Mouse (Mus musculus): ENCODE data around the gene Tmem185b. TPM values are rescaled to one million over a fixed set of nuclear protein-coding genes. Genes with fewer than 3 reads are reported as not detected.

The Tmem185b gene
- polyA plus RNA-seq, 1 experiment from 2014 or later, result 25.6 TPM

- Histone ChIP-seq H3K9ac (replicated peaks; ENCODE audit: low read length) (no peak overlapping the region), H3K4me3 (ENCODE audit: low read depth, low read length) (no peak overlapping the region), H3K4me1 (ENCODE audit: control insufficient read depth, insufficient read depth, low read length) (no peaks in the 10 kb centered on the region), H3K27ac (replicated peaks; ENCODE audit: low read depth, low read length) (no peak overlapping the region), H3K36me3 (replicated peaks; ENCODE audit: control insufficient read depth, insufficient read depth, low read depth, low read length) (no peaks in the 10 kb centered on the region), H3K27me3 (ENCODE audit: control insufficient read depth, insufficient read depth, low read length) (no peaks in the 10 kb centered on the region), H3K9me3 (replicated peaks; ENCODE audit: control insufficient read depth, low read length) (no peaks in the 10 kb centered on the region), H3K4me2 (ENCODE audit: low read depth, low read length) (no peak overlapping the region)
- 82% methylated on average over 6 of the region's 6 CpGs for WGBS
- ATAC-seq (replicated peaks; ENCODE audit: insufficient number of reproducible peaks, low FRiP score, low TSS enrichment, low read depth) (no peak), DNase-seq (ENCODE audit: low spot score) (no peak)
Observed at GRCm38 (mm10) chr1:119519286-119519685, 6.7 kb upstream of the Tmem185b start.

- H3K9me3 ChIP-seq (replicated peaks; ENCODE audit: control insufficient read depth, low read length), result no peaks in the 10 kb centered on the region
- DNase-seq (ENCODE audit: low spot score) (no peak), ATAC-seq (replicated peaks; ENCODE audit: insufficient number of reproducible peaks, low FRiP score, low TSS enrichment, low read depth) (no peak)
- H3K9ac ChIP-seq (replicated peaks; ENCODE audit: low read length), result no peak overlapping the region
- no peak overlapping the region for H3K4me2 ChIP-seq (ENCODE audit: low read depth, low read length)
- H3K4me1 ChIP-seq (ENCODE audit: control insufficient read depth, insufficient read depth, low read length), result no peaks in the 10 kb centered on the region
- WGBS, result 63% methylated on average over 2 of the region's 2 CpGs
- no peaks in the 10 kb centered on the region for H3K36me3 ChIP-seq (replicated peaks; ENCODE audit: control insufficient read depth, insufficient read depth, low read depth, low read length)
- no peaks in the 10 kb centered on the region for H3K27me3 ChIP-seq (ENCODE audit: control insufficient read depth, insufficient read depth, low read length)
- H3K4me3 ChIP-seq (ENCODE audit: low read depth, low read length), result no peak overlapping the region
- H3K27ac ChIP-seq (replicated peaks; ENCODE audit: low read depth, low read length), result no peak overlapping the region
Observed at GRCm38 (mm10) chr1:119521029-119521428, 4.9 kb upstream of the Tmem185b start.

- Histone ChIP-seq H3K27ac (replicated peaks; ENCODE audit: low read depth, low read length) (no peak overlapping the region), H3K27me3 (ENCODE audit: control insufficient read depth, insufficient read depth, low read length) (no peaks in the 10 kb centered on the region), H3K4me1 (ENCODE audit: control insufficient read depth, insufficient read depth, low read length) (no peaks in the 10 kb centered on the region), H3K36me3 (replicated peaks; ENCODE audit: control insufficient read depth, insufficient read depth, low read depth, low read length) (no peaks in the 10 kb centered on the region), H3K4me2 (ENCODE audit: low read depth, low read length) (no peak overlapping the region), H3K9ac (replicated peaks; ENCODE audit: low read length) (no peak overlapping the region), H3K4me3 (ENCODE audit: low read depth, low read length) (no peak overlapping the region), H3K9me3 (replicated peaks; ENCODE audit: control insufficient read depth, low read length) (no peaks in the 10 kb centered on the region)
- ATAC-seq (replicated peaks; ENCODE audit: insufficient number of reproducible peaks, low FRiP score, low TSS enrichment, low read depth) (no peak), DNase-seq (ENCODE audit: low spot score) (no peak)
- WGBS, result 80% methylated on average over 7 of the region's 7 CpGs
Observed at GRCm38 (mm10) chr1:119521681-119522080, 4.3 kb upstream of the Tmem185b start.

- no peak for DNase-seq (ENCODE audit: low spot score)
- no peaks in the 10 kb centered on the region for H3K36me3 ChIP-seq (replicated peaks; ENCODE audit: control insufficient read depth, insufficient read depth, low read depth, low read length)
- no peaks in the 10 kb centered on the region for H3K9me3 ChIP-seq (replicated peaks; ENCODE audit: control insufficient read depth, low read length)
- no peak overlapping the region for H3K4me2 ChIP-seq (ENCODE audit: low read depth, low read length)
- H3K27ac ChIP-seq (replicated peaks; ENCODE audit: low read depth, low read length), result no peak overlapping the region
- no peak for ATAC-seq (replicated peaks; ENCODE audit: insufficient number of reproducible peaks, low FRiP score, low TSS enrichment, low read depth)
- 80% methylated on average over 4 of the region's 4 CpGs for WGBS
- no peak overlapping the region for H3K4me3 ChIP-seq (ENCODE audit: low read depth, low read length)
- H3K27me3 ChIP-seq (ENCODE audit: control insufficient read depth, insufficient read depth, low read length), result no peaks in the 10 kb centered on the region
- no peak overlapping the region for H3K9ac ChIP-seq (replicated peaks; ENCODE audit: low read length)
- no peaks in the 10 kb centered on the region for H3K4me1 ChIP-seq (ENCODE audit: control insufficient read depth, insufficient read depth, low read length)
Observed at GRCm38 (mm10) chr1:119522726-119523125, 3.2 kb upstream of the Tmem185b start.

GRCm38 (mm10) chr1:119523369-119523768 is 2.6 kb upstream of the Tmem185b start:
- WGBS, result 81% methylated on average over 7 of the region's 7 CpGs
- DNase-seq (ENCODE audit: low spot score), result no peak
- no peak for ATAC-seq (replicated peaks; ENCODE audit: insufficient number of reproducible peaks, low FRiP score, low TSS enrichment, low read depth)

GRCm38 (mm10) chr1:119523826-119524225 is 2.1 kb upstream of the Tmem185b start:
- H3K9ac ChIP-seq (replicated peaks; ENCODE audit: low read length), result no peak overlapping the region
- H3K27me3 ChIP-seq (ENCODE audit: control insufficient read depth, insufficient read depth, low read length), result no peaks in the 10 kb centered on the region
- no peak overlapping the region for H3K4me2 ChIP-seq (ENCODE audit: low read depth, low read length)
- H3K27ac ChIP-seq (replicated peaks; ENCODE audit: low read depth, low read length), result no peak overlapping the region
- H3K4me1 ChIP-seq (ENCODE audit: control insufficient read depth, insufficient read depth, low read length), result no peaks in the 10 kb centered on the region
- DNase-seq (ENCODE audit: low spot score) (no peak), ATAC-seq (replicated peaks; ENCODE audit: insufficient number of reproducible peaks, low FRiP score, low TSS enrichment, low read depth) (no peak)
- no peaks in the 10 kb centered on the region for H3K9me3 ChIP-seq (replicated peaks; ENCODE audit: control insufficient read depth, low read length)
- peaks cover 1% of the 10 kb centered on the region for H3K36me3 ChIP-seq (replicated peaks; ENCODE audit: control insufficient read depth, insufficient read depth, low read depth, low read length)
- no peak overlapping the region for H3K4me3 ChIP-seq (ENCODE audit: low read depth, low read length)
- WGBS, result 85% methylated on average over 7 of the region's 7 CpGs

More at GRCm38 (mm10) chr1:119523369-119523768, 2.6 kb upstream of the Tmem185b start:
- H3K9me3 ChIP-seq (replicated peaks; ENCODE audit: control insufficient read depth, low read length), result no peaks in the 10 kb centered on the region
- no peak overlapping the region for H3K27ac ChIP-seq (replicated peaks; ENCODE audit: low read depth, low read length)
- no peak overlapping the region for H3K4me3 ChIP-seq (ENCODE audit: low read depth, low read length)
- H3K36me3 ChIP-seq (replicated peaks; ENCODE audit: control insufficient read depth, insufficient read depth, low read depth, low read length), result no peaks in the 10 kb centered on the region; the same call in 1 of the 2 replicates
- no peak overlapping the region for H3K4me2 ChIP-seq (ENCODE audit: low read depth, low read length)
- H3K9ac ChIP-seq (replicated peaks; ENCODE audit: low read length), result no peak overlapping the region
- no peaks in the 10 kb centered on the region for H3K4me1 ChIP-seq (ENCODE audit: control insufficient read depth, insufficient read depth, low read length)
- H3K27me3 ChIP-seq (ENCODE audit: control insufficient read depth, insufficient read depth, low read length), result no peaks in the 10 kb centered on the region

GRCm38 (mm10) chr1:119525004-119525444 is 936 bp upstream of the Tmem185b start:
- Histone ChIP-seq H3K4me3 (ENCODE audit: low read depth, low read length) (peak overlapping the region; percentile 51), H3K9me3 (replicated peaks; ENCODE audit: control insufficient read depth, low read length) (no peaks in the 10 kb centered on the region), H3K4me2 (ENCODE audit: low read depth, low read length) (peak overlapping the region; percentile 81), H3K9ac (replicated peaks; ENCODE audit: low read length) (peak overlapping the region; percentile 74; the same call in 1 of the 2 replicates), H3K27me3 (ENCODE audit: control insufficient read depth, insufficient read depth, low read length) (no peaks in the 10 kb centered on the region), H3K4me1 (ENCODE audit: control insufficient read depth, insufficient read depth, low read length) (no peaks in the 10 kb centered on the region), H3K27ac (replicated peaks; ENCODE audit: low read depth, low read length) (no peak overlapping the region), H3K36me3 (replicated peaks; ENCODE audit: control insufficient read depth, insufficient read depth, low read depth, low read length) (peaks cover 5% of the 10 kb centered on the region)
- DNase-seq (ENCODE audit: low spot score) (no peak), ATAC-seq (replicated peaks; ENCODE audit: insufficient number of reproducible peaks, low FRiP score, low TSS enrichment, low read depth) (no peak)
- WGBS, result 36% methylated on average over 5 of the region's 5 CpGs

GRCm38 (mm10) chr1:119530941-119531340 is 5.0 kb downstream of the Tmem185b start:
- no peak overlapping the region for H3K27ac ChIP-seq (replicated peaks; ENCODE audit: low read depth, low read length)
- H3K9me3 ChIP-seq (replicated peaks; ENCODE audit: control insufficient read depth, low read length), result no peaks in the 10 kb centered on the region
- no peak overlapping the region for H3K4me2 ChIP-seq (ENCODE audit: low read depth, low read length)
- DNase-seq (ENCODE audit: low spot score) (no peak), ATAC-seq (replicated peaks; ENCODE audit: insufficient number of reproducible peaks, low FRiP score, low TSS enrichment, low read depth) (no peak)
- WGBS, result 96% methylated on average over 13 of the region's 13 CpGs
- H3K4me3 ChIP-seq (ENCODE audit: low read depth, low read length), result no peak overlapping the region
- no peak overlapping the region for H3K9ac ChIP-seq (replicated peaks; ENCODE audit: low read length)
- H3K4me1 ChIP-seq (ENCODE audit: control insufficient read depth, insufficient read depth, low read length), result no peaks in the 10 kb centered on the region
- no peaks in the 10 kb centered on the region for H3K27me3 ChIP-seq (ENCODE audit: control insufficient read depth, insufficient read depth, low read length)
- H3K36me3 ChIP-seq (replicated peaks; ENCODE audit: control insufficient read depth, insufficient read depth, low read depth, low read length), result peaks cover 5% of the 10 kb centered on the region

All from embryonic facial prominence, embryonic 11.5 days (tissue).